Mouse (Mus musculus) heart, embryonic 10.5 days (tissue): ENCODE results near the gene Lrrc74a. TPM values are rescaled to one million over a fixed set of nuclear protein-coding genes. Genes with fewer than 3 reads are reported as not detected.
A peak's percentile ranks its signal among the peaks of the same experiment; 100 is the strongest.

Experiments
- DNase-seq: peaks from one replicate; pipeline ENCODE4 v3.0.0-alpha.2; 2017; ENCODE audit warnings: low spot score
- H3K27ac ChIP-seq: fragments of 300-500 bp; sonication (generic); 2 replicates; pipeline ENCODE4 v1.5.1; 2016; ENCODE audit warnings: mild to moderate bottlenecking
- H3K27me3 ChIP-seq: fragments of 300-500 bp; sonication (generic); 2 replicates; pipeline ENCODE4 v1.6.1; 2016; ENCODE audit warnings: mild to moderate bottlenecking; ENCODE audit not compliant: poor library complexity, insufficient read depth, severe bottlenecking
- H3K36me3 ChIP-seq: fragments of 300-500 bp; sonication (generic); 2 replicates; pipeline ENCODE4 v1.6.1; 2016; ENCODE audit warnings: mild to moderate bottlenecking, moderate library complexity
- H3K4me1 ChIP-seq: fragments of 300-500 bp; sonication (generic); 2 replicates; pipeline ENCODE4 v1.6.1; 2016; ENCODE audit warnings: mild to moderate bottlenecking
- H3K4me3 ChIP-seq: fragments of 300-500 bp; sonication (generic); 2 replicates; pipeline ENCODE4 v1.5.1; 2016; ENCODE audit warnings: mild to moderate bottlenecking, moderate library complexity
- H3K9me3 ChIP-seq: fragments of 300-500 bp; sonication (generic); 2 replicates; pipeline ENCODE4 v1.6.1; 2016; ENCODE audit warnings: mild to moderate bottlenecking, moderate library complexity
- WGBS: fragments of 180-500 bp; shearing (Covaris S2); methylation state at CpG from one replicate; pipeline ENCODE4 v1.1.7; 2016; 5-methylcytosine and 5-hydroxymethylcytosine counted together
- polyA plus RNA-seq: library from polyadenylated mRNA; unstranded; fragments of >200 nt; fragmentation: Nextera tagmentation; extraction: Ambion mirVana; gene quantifications from 2 replicates; pipeline ENCODE4 v1.2.1, GENCODE M21; 2016

The Lrrc74a gene
- polyA plus RNA-seq, 1 experiment from 2014 or later, result not detected

DNA sequence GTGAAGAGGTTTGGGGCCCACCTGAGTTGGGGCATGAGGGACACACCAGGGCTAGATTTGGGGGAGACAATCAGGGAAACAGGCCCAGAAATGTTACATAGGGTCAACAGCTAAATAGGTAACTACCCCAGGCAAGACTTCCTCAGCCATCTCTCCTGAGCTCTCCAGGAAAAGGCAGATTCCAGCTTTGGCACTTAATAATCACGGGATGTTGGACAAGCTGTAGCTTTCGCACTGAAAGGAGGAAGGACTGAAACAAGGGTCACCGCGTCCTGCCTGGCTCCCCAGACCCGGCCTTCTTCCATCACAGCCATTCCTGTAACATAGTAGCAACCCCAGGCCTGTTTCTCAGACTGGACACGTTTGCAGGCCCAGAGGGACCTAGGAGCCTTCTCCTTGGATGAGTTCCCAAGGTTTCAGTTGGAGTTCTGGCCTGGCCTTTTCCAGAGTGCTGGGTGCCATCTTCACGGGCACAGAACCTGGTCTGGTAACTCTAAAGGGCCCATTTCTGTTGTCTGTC lies 42.2 kb downstream of the Lrrc74a start:
- no peak for DNase-seq
- Histone ChIP-seq H3K36me3 (no peaks in the 10 kb centered on the region), H3K4me1 (peaks cover 16% of the 10 kb centered on the region), H3K9me3 (no peaks in the 10 kb centered on the region), H3K27ac (0 out of 2 replicates have a peak overlapping the region, but pooled peaks have one; percentile 64), H3K4me3 (no peak overlapping the region), H3K27me3 (no peaks in the 10 kb centered on the region)
- 79% methylated on average over 7 of the region's 7 CpGs for WGBS

GRCm38 (mm10) chr12:86778531-86778930 lies 44.4 kb downstream of the Lrrc74a start:
- no peaks in the 10 kb centered on the region for H3K27me3 ChIP-seq
- peaks cover 17% of the 10 kb centered on the region for H3K4me1 ChIP-seq
- WGBS, result 88% methylated on average over 4 of the region's 4 CpGs
- no peaks in the 10 kb centered on the region for H3K36me3 ChIP-seq
- H3K27ac ChIP-seq, result no peak overlapping the region
- no peaks in the 10 kb centered on the region for H3K9me3 ChIP-seq
- peak; percentile 68 for DNase-seq
- no peak overlapping the region for H3K4me3 ChIP-seq

- Histone ChIP-seq H3K27me3 (no peaks in the 10 kb centered on the region), H3K36me3 (no peaks in the 10 kb centered on the region), H3K9me3 (no peaks in the 10 kb centered on the region), H3K27ac (no peak overlapping the region), H3K4me3 (no peak overlapping the region), H3K4me1 (peaks cover 22% of the 10 kb centered on the region)
- DNase-seq, result no peak
- WGBS, result 63% methylated on average over 11 of the region's 11 CpGs
Measured at GRCm38 (mm10) chr12:86779206-86779989, 45.2 kb downstream of the Lrrc74a start.

- peak; percentile 74 for DNase-seq
- H3K36me3 ChIP-seq, result no peaks in the 10 kb centered on the region
- no peaks in the 10 kb centered on the region for H3K9me3 ChIP-seq
- peaks cover 19% of the 10 kb centered on the region for H3K4me1 ChIP-seq
- 45% methylated on average over 6 of the region's 6 CpGs for WGBS
- H3K27me3 ChIP-seq, result no peaks in the 10 kb centered on the region
- H3K4me3 ChIP-seq, result no peak overlapping the region
- H3K27ac ChIP-seq, result no peak overlapping the region
Measured at GRCm38 (mm10) chr12:86781654-86782202, 47.6 kb downstream of the Lrrc74a start.

GRCm38 (mm10) chr12:86786149-86787019 lies 52.2 kb downstream of the Lrrc74a start:
- DNase-seq, result peak; percentile 64

DNA sequence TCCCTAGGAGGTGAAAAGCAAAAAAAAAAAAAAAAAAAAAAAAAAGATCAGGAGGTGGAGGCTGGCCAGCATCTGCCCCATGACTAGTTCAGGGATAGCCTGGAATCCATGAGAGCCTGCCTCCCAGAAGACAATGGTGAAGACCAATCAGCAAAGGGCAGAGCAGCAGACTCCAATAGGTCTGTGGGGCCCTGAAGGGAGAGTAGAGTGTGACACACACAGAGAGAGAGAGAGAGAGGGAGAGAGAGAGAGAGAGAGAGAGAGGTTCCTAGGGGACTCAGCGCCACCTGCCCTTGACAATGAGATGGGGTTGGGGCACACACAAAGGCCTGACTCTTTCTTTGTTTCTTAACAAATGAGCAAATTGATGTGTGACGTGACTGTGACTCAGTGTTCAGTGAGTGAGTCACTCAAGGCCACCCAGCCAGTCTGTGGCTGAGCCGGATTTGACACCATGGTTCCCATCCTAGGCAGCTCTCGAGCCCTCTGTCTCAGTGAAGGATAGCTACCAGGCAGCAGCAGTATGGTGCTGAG lies 52.9 kb downstream of the Lrrc74a start:
- no peak for DNase-seq
- H3K4me3 ChIP-seq, result no peak overlapping the region
- no peaks in the 10 kb centered on the region for H3K9me3 ChIP-seq
- peaks cover 32% of the 10 kb centered on the region for H3K4me1 ChIP-seq
- H3K36me3 ChIP-seq, result no peaks in the 10 kb centered on the region
- WGBS, result 63% methylated on average over 4 of the region's 4 CpGs
- H3K27me3 ChIP-seq, result no peaks in the 10 kb centered on the region
- H3K27ac ChIP-seq, result 0 out of 2 replicates have a peak overlapping the region, but pooled peaks have one; percentile 9

More at GRCm38 (mm10) chr12:86786149-86787019, 52.2 kb downstream of the Lrrc74a start:
- 68% methylated on average over 12 of the region's 12 CpGs for WGBS
- Histone ChIP-seq H3K27ac (0 out of 2 replicates have a peak overlapping the region, but pooled peaks have one; percentile 22), H3K9me3 (no peaks in the 10 kb centered on the region), H3K27me3 (no peaks in the 10 kb centered on the region), H3K4me1 (peaks cover 36% of the 10 kb centered on the region), H3K36me3 (no peaks in the 10 kb centered on the region), H3K4me3 (no peak overlapping the region)

DNA sequence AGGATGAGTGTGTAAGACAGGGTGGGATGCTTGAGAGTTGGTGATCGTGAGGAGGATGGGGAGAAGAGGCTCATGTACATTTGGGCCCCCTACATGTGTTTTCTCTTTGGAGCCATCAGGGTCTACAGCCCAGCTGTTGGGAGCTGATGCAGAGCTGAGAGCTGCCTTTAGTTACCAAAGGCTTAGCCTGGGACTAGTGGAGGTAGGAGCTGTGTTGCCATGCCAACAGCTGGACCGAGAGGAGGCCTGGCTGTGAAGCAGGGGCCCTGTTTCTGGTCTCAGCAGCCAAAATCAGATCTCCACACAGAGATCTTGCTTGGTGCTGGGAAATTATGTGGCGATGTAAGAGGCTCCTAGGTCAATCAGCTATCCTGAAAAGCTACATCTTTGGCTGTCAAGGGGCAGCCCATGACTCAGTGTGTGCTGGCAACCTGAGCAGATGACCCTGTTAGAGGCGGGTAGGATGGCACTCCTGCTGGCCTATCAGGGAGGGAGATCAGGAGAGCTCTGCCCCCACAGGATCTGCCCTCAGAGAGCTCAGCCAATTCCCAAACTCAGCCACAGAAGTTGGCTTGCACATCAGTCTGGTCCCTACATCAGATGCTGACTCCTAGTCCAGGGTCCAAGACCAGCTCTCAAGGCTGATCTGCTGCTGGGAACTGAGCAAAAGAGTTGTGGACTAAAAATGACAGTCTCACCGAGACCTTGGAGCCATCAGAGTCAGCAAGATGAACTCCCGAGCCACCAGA lies 56.1 kb downstream of the Lrrc74a start:
- no peak overlapping the region for H3K4me3 ChIP-seq
- no peaks in the 10 kb centered on the region for H3K36me3 ChIP-seq
- 48% methylated on average over 6 of the region's 6 CpGs for WGBS
- peak; percentile 70 for DNase-seq
- no peaks in the 10 kb centered on the region for H3K9me3 ChIP-seq
- peaks cover 44% of the 10 kb centered on the region for H3K4me1 ChIP-seq
- H3K27ac ChIP-seq, result peak overlapping the region; percentile 59
- H3K27me3 ChIP-seq, result no peaks in the 10 kb centered on the region

- no peak overlapping the region for H3K4me3 ChIP-seq
- peak; percentile 79 for DNase-seq
- WGBS, result 24% methylated on average over 2 of the region's 2 CpGs
- H3K4me1 ChIP-seq, result peaks cover 47% of the 10 kb centered on the region
- no peaks in the 10 kb centered on the region for H3K36me3 ChIP-seq
- peak overlapping the region; percentile 59; the same call in 1 of the 2 replicates for H3K27ac ChIP-seq
- H3K9me3 ChIP-seq, result no peaks in the 10 kb centered on the region
- H3K27me3 ChIP-seq, result no peaks in the 10 kb centered on the region
Measured at GRCm38 (mm10) chr12:86790849-86791127, 56.6 kb downstream of the Lrrc74a start.

- no peak overlapping the region for H3K4me3 ChIP-seq
- H3K36me3 ChIP-seq, result no peaks in the 10 kb centered on the region
- 77% methylated on average over 2 of the region's 2 CpGs for WGBS
- DNase-seq, result no peak
- H3K27ac ChIP-seq, result no peak overlapping the region
- no peaks in the 10 kb centered on the region for H3K27me3 ChIP-seq
- peaks cover 45% of the 10 kb centered on the region for H3K4me1 ChIP-seq
- H3K9me3 ChIP-seq, result no peaks in the 10 kb centered on the region
Measured at GRCm38 (mm10) chr12:86791987-86792386, 57.8 kb downstream of the Lrrc74a start.

GRCm38 (mm10) chr12:86793830-86794229 lies 59.7 kb downstream of the Lrrc74a start:
- peak overlapping the region; percentile 52; the same call in 1 of the 2 replicates for H3K27ac ChIP-seq
- DNase-seq, result no peak

GRCm38 (mm10) chr12:86794331-86794730 lies 60.2 kb downstream of the Lrrc74a start:
- H3K36me3 ChIP-seq, result no peaks in the 10 kb centered on the region
- H3K27ac ChIP-seq, result 0 out of 2 replicates have a peak overlapping the region, but pooled peaks have one; percentile 52
- H3K4me3 ChIP-seq, result no peak overlapping the region
- no peaks in the 10 kb centered on the region for H3K9me3 ChIP-seq
- H3K27me3 ChIP-seq, result no peaks in the 10 kb centered on the region
- H3K4me1 ChIP-seq, result peaks cover 48% of the 10 kb centered on the region
- 87% methylated on average over 11 of the region's 11 CpGs for WGBS
- DNase-seq, result no peak

More at GRCm38 (mm10) chr12:86793830-86794229, 59.7 kb downstream of the Lrrc74a start:
- H3K9me3 ChIP-seq, result no peaks in the 10 kb centered on the region
- no peaks in the 10 kb centered on the region for H3K36me3 ChIP-seq
- H3K4me3 ChIP-seq, result no peak overlapping the region
- 31% methylated on average over 3 of the region's 3 CpGs for WGBS
- peaks cover 43% of the 10 kb centered on the region for H3K4me1 ChIP-seq
- no peaks in the 10 kb centered on the region for H3K27me3 ChIP-seq
